Mouse (Mus musculus) lung, embryonic 16.5 days (tissue): ENCODE measurements around the gene A730071L15Rik. TPM values are rescaled to one million over a fixed set of nuclear protein-coding genes. Genes with fewer than 3 reads are reported as not detected.

Experiments
- ATAC-seq: fragments of 200-750 bp; cut with Nextera tagmentation; 2 replicates; pipeline ENCODE4 v1.8.0; 2017; ENCODE audit warnings: low read depth, mild to moderate bottlenecking, moderate library complexity
- H3K27ac ChIP-seq: fragments of 300-500 bp; sonication (generic); 2 replicates; pipeline ENCODE4 v1.5.1; 2014; ENCODE audit warnings: mild to moderate bottlenecking, control low read depth, low read length
- H3K27me3 ChIP-seq: fragments of 300-500 bp; sonication (generic); 2 replicates; pipeline ENCODE4 v1.6.1; 2014; ENCODE audit warnings: low read depth, low read length, mixed read lengths; ENCODE audit not compliant: control insufficient read depth, insufficient read depth
- H3K36me3 ChIP-seq: fragments of 300-500 bp; sonication (generic); 2 replicates; pipeline ENCODE4 v1.6.1; 2014; ENCODE audit warnings: low read length; ENCODE audit not compliant: control insufficient read depth, insufficient read depth
- H3K4me1 ChIP-seq: fragments of 300-500 bp; sonication (generic); replicated peaks from 2 replicates; pipeline ENCODE4 v1.6.1; 2014; ENCODE audit warnings: low read length, mixed read lengths; ENCODE audit not compliant: control insufficient read depth, insufficient read depth
- H3K4me2 ChIP-seq: fragments of 300-500 bp; sonication (generic); 2 replicates; pipeline ENCODE4 v1.6.1; 2014; ENCODE audit warnings: low read depth, low read length, control low read depth
- H3K4me3 ChIP-seq: fragments of 300-500 bp; sonication (generic); 2 replicates; pipeline ENCODE4 v1.5.1; 2014; ENCODE audit warnings: mild to moderate bottlenecking, low read length, control low read depth
- H3K9ac ChIP-seq: fragments of 300-500 bp; sonication (generic); 2 replicates; pipeline ENCODE4 v1.6.1; 2014; ENCODE audit warnings: low read length, control low read depth
- H3K9me3 ChIP-seq: fragments of 300-500 bp; sonication (generic); 2 replicates; pipeline ENCODE4 v1.6.1; 2016; ENCODE audit warnings: low read length; ENCODE audit not compliant: control insufficient read depth
- WGBS: fragments of 180-500 bp; shearing (Covaris S2); extraction: QIAGEN DNeasy Blood & Tissue Kit; methylation state at CpG from one replicate; pipeline ENCODE4 v1.1.7; 2014; 5-methylcytosine and 5-hydroxymethylcytosine counted together
- polyA plus RNA-seq: library from polyadenylated mRNA; unstranded; fragments of >200 nt; fragmentation: Nextera tagmentation; extraction: Ambion mirVana; gene quantifications from 2 replicates; pipeline ENCODE4 v1.2.1, GENCODE M21; 2015

The A730071L15Rik gene
- polyA plus RNA-seq, 1 experiment from 2014 or later: 0.30 TPM

DNA sequence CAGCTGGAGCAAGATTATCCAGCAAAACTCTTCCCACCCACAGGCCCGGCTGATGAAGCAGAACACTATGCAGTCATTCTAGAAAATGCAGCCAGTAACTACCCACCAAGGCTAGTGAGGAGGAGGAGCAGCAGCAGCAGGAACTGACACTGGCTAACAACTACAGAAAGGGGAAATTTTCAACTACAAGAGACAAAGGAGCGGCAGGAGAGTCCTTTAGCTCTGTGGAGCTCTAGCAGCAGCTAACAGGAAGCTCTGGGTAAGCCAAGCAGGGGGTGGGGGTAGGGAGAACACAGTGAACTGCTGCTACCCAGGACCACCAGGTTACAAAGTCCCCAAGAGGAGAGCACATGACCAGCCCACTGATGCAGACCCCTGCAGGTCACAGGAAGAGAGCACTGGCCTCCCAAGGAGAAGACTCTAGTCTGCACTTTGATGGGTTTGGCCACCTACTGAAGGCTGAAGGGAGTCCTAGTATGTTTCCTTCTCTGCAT lies 21.1 kb upstream of the A730071L15Rik start:
- peaks cover 26% of the 10 kb centered on the region for H3K4me1 ChIP-seq
- H3K27me3 ChIP-seq: no peaks in the 10 kb centered on the region
- H3K27ac ChIP-seq: peak overlapping the region; percentile 63
- no peak overlapping the region for H3K4me3 ChIP-seq
- 33% methylated on average over 2 of the region's 2 CpGs for WGBS
- H3K9ac ChIP-seq: no peak overlapping the region
- no peaks in the 10 kb centered on the region for H3K9me3 ChIP-seq
- no peak overlapping the region for H3K4me2 ChIP-seq
- H3K36me3 ChIP-seq: no peaks in the 10 kb centered on the region
- peak; percentile 52; the same call in 1 of the 2 replicates for ATAC-seq

DNA sequence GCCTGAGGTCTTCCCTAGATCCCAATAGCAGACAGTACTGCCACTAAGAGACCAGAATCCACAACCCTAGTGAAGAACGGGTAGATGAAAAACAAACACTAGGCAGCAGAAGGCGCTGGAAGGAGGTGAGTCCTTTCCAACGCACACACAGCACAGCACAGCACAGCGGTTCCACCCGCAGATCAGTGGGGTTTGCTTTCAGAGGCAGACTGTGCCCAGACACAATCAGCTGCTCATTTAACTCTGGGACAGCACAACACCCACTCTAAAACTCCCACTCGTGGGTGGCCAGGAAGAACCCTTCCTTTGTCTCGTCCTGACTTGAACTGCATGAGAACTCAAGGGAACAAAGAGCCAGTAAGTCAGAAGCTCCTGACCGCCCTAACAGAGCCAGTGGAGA lies 20.6 kb upstream of the A730071L15Rik start:
- no peak overlapping the region for H3K4me3 ChIP-seq
- WGBS: 20% methylated on average over 8 of the region's 8 CpGs
- H3K27ac ChIP-seq: peak overlapping the region; percentile 63
- H3K36me3 ChIP-seq: no peaks in the 10 kb centered on the region
- H3K4me2 ChIP-seq: no peak overlapping the region
- no peaks in the 10 kb centered on the region for H3K27me3 ChIP-seq
- no peak overlapping the region for H3K9ac ChIP-seq
- peak; percentile 31; the same call in 1 of the 2 replicates for ATAC-seq
- H3K9me3 ChIP-seq: no peaks in the 10 kb centered on the region
- peaks cover 29% of the 10 kb centered on the region for H3K4me1 ChIP-seq

DNA sequence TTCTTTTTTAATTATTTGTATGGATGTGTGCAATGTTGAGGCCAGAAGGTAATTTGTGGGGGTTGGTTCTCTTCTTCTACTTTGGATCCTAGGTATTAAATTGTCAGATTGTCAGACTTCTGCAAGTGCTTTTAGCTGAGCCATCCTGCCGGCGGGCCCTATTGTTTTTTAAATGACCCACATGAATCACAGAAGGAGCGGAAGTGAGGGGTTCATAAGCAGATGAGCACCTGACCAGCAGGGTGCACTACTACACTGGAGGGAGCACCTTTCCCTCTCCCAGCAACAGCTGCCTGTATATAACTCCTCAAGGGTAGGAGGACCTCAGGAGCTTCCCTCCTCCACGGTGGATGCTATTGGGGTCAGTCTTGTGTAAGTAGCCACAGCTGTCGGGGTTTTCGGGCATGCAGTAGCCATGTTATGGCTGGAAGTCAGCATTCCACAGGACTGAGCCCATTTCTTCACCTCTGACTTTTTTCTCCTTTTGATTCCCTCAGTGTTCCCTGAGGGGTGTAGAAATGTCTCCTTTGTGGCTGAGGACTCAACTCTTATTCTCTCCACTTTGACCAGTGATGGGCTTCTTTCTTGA lies 18.9 kb upstream of the A730071L15Rik start:
- no peak overlapping the region for H3K4me3 ChIP-seq
- 65% methylated on average over 6 of the region's 6 CpGs for WGBS
- H3K27ac ChIP-seq: no peak overlapping the region
- no peaks in the 10 kb centered on the region for H3K9me3 ChIP-seq
- peaks cover 19% of the 10 kb centered on the region for H3K4me1 ChIP-seq
- ATAC-seq: no peak
- no peak overlapping the region for H3K4me2 ChIP-seq
- H3K9ac ChIP-seq: no peak overlapping the region
- H3K36me3 ChIP-seq: no peaks in the 10 kb centered on the region
- no peaks in the 10 kb centered on the region for H3K27me3 ChIP-seq

DNA sequence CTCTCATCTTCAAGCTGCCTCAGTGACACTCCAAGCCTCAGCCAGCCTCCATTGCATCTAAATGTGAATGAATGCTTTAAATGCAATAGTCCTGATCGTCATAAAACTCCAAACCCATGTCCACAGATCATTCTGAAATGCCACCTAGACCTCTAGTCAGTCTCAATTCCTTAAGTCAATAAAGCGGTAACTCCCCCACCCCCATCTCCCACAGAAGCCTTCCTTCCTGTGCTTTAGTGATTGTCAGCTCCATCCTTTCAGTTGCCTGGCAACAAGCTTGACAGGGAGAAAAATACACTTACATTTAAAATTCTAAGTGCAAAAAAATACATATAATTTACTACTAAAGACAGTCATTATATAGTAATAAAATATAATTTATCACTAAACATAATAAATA lies 16.6 kb upstream of the A730071L15Rik start:
- Histone ChIP-seq H3K36me3 (no peaks in the 10 kb centered on the region), H3K9me3 (no peaks in the 10 kb centered on the region), H3K9ac (no peak overlapping the region), H3K4me1 (peaks cover 20% of the 10 kb centered on the region), H3K27me3 (no peaks in the 10 kb centered on the region), H3K4me2 (no peak overlapping the region), H3K4me3 (no peak overlapping the region), H3K27ac (no peak overlapping the region)
- 66% methylated on average over 2 of the region's 2 CpGs for WGBS
- no peak for ATAC-seq

DNA sequence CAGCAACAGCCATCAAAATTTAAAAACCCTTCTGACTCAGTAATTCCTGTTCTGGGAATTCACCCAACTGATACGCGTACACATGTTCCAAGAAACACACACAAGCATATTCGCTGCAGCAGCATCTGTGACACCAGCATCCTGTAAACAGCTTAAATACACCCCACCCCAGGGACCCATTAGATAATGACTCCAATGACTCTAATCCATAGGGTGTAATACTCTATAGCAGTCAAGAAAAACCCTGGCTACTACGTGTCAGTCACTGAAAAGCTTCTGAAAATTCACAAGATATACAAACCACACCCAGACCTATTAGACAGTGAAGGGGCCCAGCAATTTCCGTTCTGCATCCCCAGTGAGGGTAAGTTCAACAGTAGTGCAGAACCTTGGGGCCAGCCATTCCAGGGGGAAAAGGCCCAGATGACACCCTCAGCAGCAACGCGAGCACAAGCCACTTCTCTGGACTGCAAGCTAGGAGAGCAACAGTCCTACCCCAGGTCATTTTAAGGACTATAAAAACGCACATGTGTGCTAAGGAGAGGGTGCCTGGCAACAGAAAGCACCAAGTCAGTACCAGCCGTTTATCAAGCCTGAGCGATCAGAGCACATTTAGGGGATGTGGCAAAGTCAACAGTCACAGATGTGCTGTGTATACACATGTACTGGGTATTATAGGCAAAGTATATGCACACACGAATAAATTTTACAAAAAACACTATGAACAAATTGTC lies 15.5 kb upstream of the A730071L15Rik start:
- WGBS: 62% methylated on average over 11 of the region's 11 CpGs
- no peaks in the 10 kb centered on the region for H3K36me3 ChIP-seq
- peaks cover 10% of the 10 kb centered on the region for H3K4me1 ChIP-seq
- H3K27ac ChIP-seq: no peak overlapping the region
- H3K9me3 ChIP-seq: no peaks in the 10 kb centered on the region
- no peak overlapping the region for H3K4me3 ChIP-seq
- no peak for ATAC-seq
- no peak overlapping the region for H3K9ac ChIP-seq
- H3K27me3 ChIP-seq: no peaks in the 10 kb centered on the region
- H3K4me2 ChIP-seq: no peak overlapping the region

DNA sequence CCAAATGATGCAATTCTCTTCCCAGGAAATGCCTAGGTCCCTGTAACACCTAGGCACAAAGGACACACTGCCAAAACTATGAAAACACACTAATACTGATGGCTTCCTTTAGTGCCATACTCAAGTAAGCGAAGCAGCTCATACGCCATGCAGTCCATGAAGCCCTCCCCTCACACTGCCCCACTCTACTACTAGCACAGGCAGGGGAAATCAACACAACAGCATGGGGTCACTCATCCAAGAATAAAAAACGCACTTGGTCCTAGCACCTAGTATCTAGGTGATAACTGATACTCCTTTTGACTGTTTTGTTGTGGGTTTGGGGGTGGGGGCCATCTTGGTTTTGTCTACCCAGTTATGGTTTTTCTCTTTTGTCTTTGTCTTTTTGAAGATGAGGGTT lies 12.4 kb upstream of the A730071L15Rik start:
- Histone ChIP-seq H3K4me3 (no peak overlapping the region), H3K36me3 (no peaks in the 10 kb centered on the region), H3K4me2 (no peak overlapping the region), H3K9ac (no peak overlapping the region), H3K4me1 (0 out of 2 replicates have a peak, but pooled peaks cover 6% of the 10 kb centered on the region), H3K27me3 (no peaks in the 10 kb centered on the region), H3K9me3 (no peaks in the 10 kb centered on the region), H3K27ac (no peak overlapping the region)
- WGBS: 70% methylated on average over 3 of the region's 3 CpGs
- ATAC-seq: 0 out of 2 replicates have a peak, but pooled peaks have one; percentile 26

DNA sequence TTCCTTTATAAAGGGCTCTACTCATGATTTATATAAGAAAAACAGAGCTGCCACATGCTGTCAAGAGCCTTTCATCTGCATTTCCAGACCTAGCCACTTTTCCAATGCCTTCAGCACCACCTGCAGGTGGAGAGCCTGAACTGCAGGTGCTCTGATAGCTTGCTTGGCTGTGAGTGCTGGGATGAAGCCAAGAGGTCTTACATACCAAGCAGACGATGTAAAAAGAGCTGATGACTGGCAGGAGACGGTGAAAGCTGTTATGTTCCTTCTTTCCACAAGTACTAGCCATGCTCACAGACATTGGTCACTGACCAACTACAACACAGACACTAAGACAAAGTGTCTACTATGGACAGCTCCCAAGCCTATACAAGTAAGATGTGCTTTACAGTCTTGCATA lies 12.0 kb upstream of the A730071L15Rik start:
- peak; percentile 79 for ATAC-seq
- Histone ChIP-seq H3K9ac (no peak overlapping the region), H3K27ac (no peak overlapping the region), H3K4me3 (no peak overlapping the region), H3K27me3 (no peaks in the 10 kb centered on the region), H3K9me3 (no peaks in the 10 kb centered on the region), H3K36me3 (peaks cover under 1% of the 10 kb centered on the region; the same call in 1 of the 2 replicates), H3K4me2 (no peak overlapping the region), H3K4me1 (0 out of 2 replicates have a peak, but pooled peaks cover 6% of the 10 kb centered on the region)
- 0% methylated on average over 2 of the region's 2 CpGs for WGBS

DNA sequence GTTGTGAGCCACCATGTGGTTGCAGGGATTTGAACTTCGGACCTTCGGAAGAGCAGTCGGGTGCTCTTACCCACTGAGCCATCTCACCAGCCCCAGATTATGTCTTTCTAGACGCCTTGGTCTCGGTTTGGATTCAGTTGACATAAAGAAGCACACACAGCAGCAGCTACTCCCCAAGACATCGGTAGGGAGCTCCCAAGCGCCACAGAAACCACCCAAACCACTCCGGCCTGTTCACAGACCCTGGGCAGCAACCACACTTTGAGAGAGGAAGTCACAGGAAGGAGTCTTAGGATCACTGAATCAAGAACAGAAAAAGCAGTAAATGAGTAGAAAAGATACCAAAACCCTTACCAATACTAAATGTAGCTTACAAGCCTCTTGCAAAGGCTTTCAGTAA lies 3.0 kb upstream of the A730071L15Rik start:
- no peak for ATAC-seq
- no peak overlapping the region for H3K27ac ChIP-seq
- H3K4me1 ChIP-seq: peaks cover 10% of the 10 kb centered on the region
- peaks cover 4% of the 10 kb centered on the region; the same call in 1 of the 2 replicates for H3K36me3 ChIP-seq
- no peak overlapping the region for H3K4me2 ChIP-seq
- H3K9ac ChIP-seq: no peak overlapping the region
- H3K4me3 ChIP-seq: no peak overlapping the region
- 88% methylated on average over 8 of the region's 8 CpGs for WGBS
- H3K27me3 ChIP-seq: no peaks in the 10 kb centered on the region
- no peaks in the 10 kb centered on the region for H3K9me3 ChIP-seq

DNA sequence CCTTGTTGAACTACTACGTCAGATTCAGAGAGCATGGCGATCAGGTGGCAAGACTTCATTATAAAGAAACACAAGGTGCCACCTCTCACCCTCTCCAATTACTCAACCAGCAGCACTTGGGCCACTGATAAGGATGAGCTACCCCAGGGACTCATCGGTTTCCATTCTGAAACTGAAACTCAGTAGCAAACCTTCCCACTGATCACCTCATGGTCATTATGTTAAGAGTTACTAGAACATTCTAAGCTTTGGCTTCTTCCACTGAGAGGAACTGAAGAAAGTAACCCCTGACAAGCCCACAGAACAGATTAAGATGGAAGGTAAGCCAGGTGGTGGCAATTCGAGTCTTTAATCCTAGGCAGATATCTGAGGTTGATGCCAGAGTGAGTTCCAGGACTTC lies 1.4 kb upstream of the A730071L15Rik start:
- no peak for ATAC-seq
- Histone ChIP-seq H3K4me3 (no peak overlapping the region), H3K4me2 (peak overlapping the region; percentile 97), H3K36me3 (no peaks in the 10 kb centered on the region), H3K4me1 (peaks cover 10% of the 10 kb centered on the region), H3K9me3 (no peaks in the 10 kb centered on the region), H3K27ac (no peak overlapping the region), H3K27me3 (no peaks in the 10 kb centered on the region), H3K9ac (no peak overlapping the region)
- 83% methylated on average over 4 of the region's 4 CpGs for WGBS
